Mouse (Mus musculus) liver, postnatal 0 days (tissue): ENCODE measurements around the gene Myadm.

Source experiments
- CTCF ChIP-seq: sonication (generic); IDR thresholded peaks from 2 replicates; pipeline ENCODE4 v1.5.1; 2016; ENCODE audit warnings: antibody characterized with exemption, low read depth
- EP300 ChIP-seq: IDR thresholded peaks from 2 replicates; pipeline ENCODE4 v1.6.1; 2016; ENCODE audit warnings: antibody characterized with exemption, low read depth, mild to moderate bottlenecking

GRCm38 (mm10) chr7:3336412-3336811 is 47.5 kb downstream of the Myadm start:
- TF ChIP-seq CTCF (no peak), EP300 (no peak)
